Mouse (Mus musculus): ENCODE measurements around the gene Rag2. TPM values are rescaled to one million over a fixed set of nuclear protein-coding genes. Genes with fewer than 3 reads are reported as not detected.

The Rag2 gene
- total and polyA plus RNA-seq, 3 experiments = not detected

DNA sequence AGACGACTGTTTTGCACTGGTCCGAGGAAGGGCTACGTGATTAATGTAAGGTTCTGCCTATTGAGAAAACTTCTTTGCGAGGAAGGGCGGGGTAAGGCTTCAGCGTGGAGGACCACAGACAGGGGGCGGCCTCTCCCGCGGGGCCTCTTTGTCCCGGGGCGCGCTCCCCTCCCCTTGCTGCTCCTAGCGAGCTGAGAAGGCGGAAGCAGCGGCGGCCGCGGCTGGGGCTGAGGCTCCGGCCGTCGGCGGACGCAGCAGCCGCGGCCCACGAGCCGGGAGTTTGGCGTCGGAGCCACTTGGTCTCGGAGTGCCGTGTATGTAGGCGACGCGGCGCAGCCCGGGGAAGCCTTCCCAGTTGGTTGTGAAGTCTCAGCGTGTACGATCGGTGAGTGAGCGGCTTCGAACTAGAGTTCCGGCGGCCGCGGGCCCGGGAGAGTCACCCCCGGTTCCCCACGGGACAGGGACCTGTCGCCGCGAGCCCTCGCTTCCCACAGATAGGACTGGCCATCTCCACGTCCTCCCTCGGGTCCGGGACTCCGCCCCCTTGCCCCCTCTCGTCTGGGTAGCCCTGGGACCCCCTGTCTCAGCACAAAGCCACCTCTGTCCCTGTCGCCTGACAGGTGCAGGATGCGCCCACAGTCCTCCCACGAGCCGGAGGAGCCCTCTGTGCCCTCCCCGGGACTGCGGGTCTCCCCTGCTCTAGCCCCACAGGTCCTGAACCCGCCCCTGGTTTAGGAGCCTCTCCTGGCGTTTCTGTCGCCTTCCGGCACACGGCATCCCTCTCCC is 53.9 kb downstream of the Rag2 start, which contains the start of gene Traf6:
Gene Traf6 (plus strand): TSS at position 194 of the 786 bp plus-strand sequence.
- intact Hi-C loops (cut with DNase I) = no loop called here
- Histone ChIP-seq H3K27me3 (ENCODE audit: control insufficient read depth, insufficient read depth, low read length) (no peaks in the 10 kb centered on the region), H3K36me3 (ENCODE audit: control insufficient read depth, insufficient read depth, low read length) (0 out of 2 replicates have a peak, but pooled peaks cover 4% of the 10 kb centered on the region), H3K9ac (ENCODE audit: low read depth, low read length) (peak within 1 kb of the TSS; percentile 98), H3K4me3 (peak within 1 kb of the TSS; percentile 97), H3K79me2 (replicated peaks; ENCODE audit: control insufficient read depth, insufficient read depth, low read length) (peaks cover 5% of the 10 kb centered on the region), H3K27ac (peak within 1 kb of the TSS; percentile 78), H3K4me1 (ENCODE audit: control insufficient read depth, insufficient read depth, low read length) (no peaks in the 10 kb centered on the region)
- DNase-seq = peak; percentile 90 to 92
- WGBS = under 1% methylated on average over 67 of the region's 68 CpGs
- peak; percentile 95 for TF ChIP-seq CTCF (IDR thresholded peaks at IDR 0.05)
- TF ChIP-seq POLR2A (IDR thresholded peaks at IDR 0.05; ENCODE audit: insufficient read depth, low read depth, low read length) = peak; percentile 61
- no peak for TF ChIP-seq EP300 (IDR thresholded peaks at IDR 0.05; ENCODE audit: insufficient read depth, low read depth, low read length)

- intact Hi-C loops (cut with DNase I) = no loop called here
- no peaks in the 10 kb centered on the region for H3K4me1 ChIP-seq (ENCODE audit: control insufficient read depth, insufficient read depth, low read length)
- H3K36me3 ChIP-seq (ENCODE audit: control insufficient read depth, insufficient read depth, low read length) = 0 out of 2 replicates have a peak, but pooled peaks cover 4% of the 10 kb centered on the region
- peaks cover 5% of the 10 kb centered on the region for H3K79me2 ChIP-seq (replicated peaks; ENCODE audit: control insufficient read depth, insufficient read depth, low read length)
- no peak for TF ChIP-seq CTCF (IDR thresholded peaks at IDR 0.05)
- TF ChIP-seq EP300 (IDR thresholded peaks at IDR 0.05; ENCODE audit: insufficient read depth, low read depth, low read length) = no peak
- no peak for TF ChIP-seq POLR2A (IDR thresholded peaks at IDR 0.05; ENCODE audit: insufficient read depth, low read depth, low read length)
- peak overlapping the region; percentile 97 for H3K4me3 ChIP-seq
- 4% methylated on average over 15 of the region's 15 CpGs for WGBS
- no peaks in the 10 kb centered on the region for H3K27me3 ChIP-seq (ENCODE audit: control insufficient read depth, insufficient read depth, low read length)
- no peak for DNase-seq
- H3K9ac ChIP-seq (ENCODE audit: low read depth, low read length) = peak overlapping the region; percentile 56
- peak overlapping the region; percentile 78 for H3K27ac ChIP-seq
Observed at GRCm38 (mm10) chr2:101679164-101679784, 54.8 kb downstream of the Rag2 start.

Other genes with a start within 250 kb of the Rag2 start
- under 1 TPM in 1 of 2 experiments, not detected in 1; 0.05 TPM for gene Rag1, start 24.8 kb downstream of the Rag2 start, total RNA-seq (2021)
- gene Rag1, start 24.8 kb downstream of the Rag2 start, polyA plus RNA-seq (2012; rRNA removed) = 0.02 and 0.03 TPM in 2 replicates
- 10 to 100 TPM; 90.4 to 99.4 TPM for gene B230118H07Rik, start 24.8 kb downstream of the Rag2 start, total RNA-seq (2021)
- 12.9 and 33.0 TPM in 2 replicates for gene B230118H07Rik, start 24.8 kb downstream of the Rag2 start, polyA plus RNA-seq (2012; rRNA removed)
- 10 to 100 TPM in 1 of 2 experiments, 1 to 10 TPM in 1; 8.3 to 10.8 TPM for gene Traf6, start 53.7 kb downstream of the Rag2 start, total RNA-seq (2021)
- 4.9 and 9.0 TPM in 2 replicates for gene Traf6, start 53.7 kb downstream of the Rag2 start, polyA plus RNA-seq (2012; rRNA removed)

Data from heart, adult 2 months (tissue).